Mouse (Mus musculus) liver, embryonic 16.5 days (tissue): ENCODE results near the gene Phrf1. TPM values are rescaled to one million over a fixed set of nuclear protein-coding genes. Genes with fewer than 3 reads are reported as not detected.

Experiments used
- ATAC-seq: fragments of 200-750 bp; cut with Nextera tagmentation; 2 replicates; pipeline ENCODE4 v1.8.0; 2017; ENCODE audit warnings: low read depth, mild to moderate bottlenecking, moderate number of reproducible peaks, moderate library complexity
- H3K27ac ChIP-seq: fragments of 300-500 bp; sonication (generic); 2 replicates; pipeline ENCODE4 v1.5.1; 2014; ENCODE audit warnings: mild to moderate bottlenecking, low read length
- H3K27me3 ChIP-seq: fragments of 300-500 bp; sonication (generic); 2 replicates; pipeline ENCODE4 v1.6.1; 2014; ENCODE audit warnings: low read depth, low read length, mixed read lengths; ENCODE audit not compliant: control insufficient read depth, insufficient read depth
- H3K36me3 ChIP-seq: fragments of 300-500 bp; sonication (generic); 2 replicates; pipeline ENCODE4 v1.6.1; 2014; ENCODE audit warnings: mild to moderate bottlenecking; ENCODE audit not compliant: control insufficient read depth, insufficient read depth
- H3K4me1 ChIP-seq: fragments of 300-500 bp; sonication (generic); 2 replicates; pipeline ENCODE4 v1.6.1; 2014; ENCODE audit warnings: low read depth, low read length, mixed read lengths; ENCODE audit not compliant: control insufficient read depth
- H3K4me2 ChIP-seq: fragments of 300-500 bp; sonication (generic); 2 replicates; pipeline ENCODE4 v1.6.1; 2014; ENCODE audit warnings: low read depth, low read length, mixed read lengths
- H3K4me3 ChIP-seq: fragments of 300-500 bp; sonication (generic); 2 replicates; pipeline ENCODE4 v1.5.1; 2014; ENCODE audit warnings: low read depth, mild to moderate bottlenecking, low read length
- H3K9ac ChIP-seq: fragments of 300-500 bp; sonication (generic); 2 replicates; pipeline ENCODE4 v1.6.1; 2014; ENCODE audit warnings: low read depth, low read length
- H3K9me3 ChIP-seq: fragments of 300-500 bp; sonication (generic); replicated peaks from 2 replicates; pipeline ENCODE4 v1.6.1; 2016; ENCODE audit warnings: low read length; ENCODE audit not compliant: control insufficient read depth
- WGBS: fragments of 180-500 bp; shearing (Covaris S2); extraction: QIAGEN DNeasy Blood & Tissue Kit; methylation state at CpG from one replicate; pipeline ENCODE4 v1.1.7; 2014; ENCODE audit not compliant: insufficient replicate concordance; 5-methylcytosine and 5-hydroxymethylcytosine counted together
- polyA plus RNA-seq: library from polyadenylated mRNA; unstranded; fragments of >200 nt; fragmentation: Nextera tagmentation; extraction: Ambion mirVana; gene quantifications from 2 replicates; pipeline ENCODE4 v1.2.1, GENCODE M21; 2015

Phrf1 gene
- polyA plus RNA-seq, 1 experiment from 2014 or later = 28.5 TPM

DNA sequence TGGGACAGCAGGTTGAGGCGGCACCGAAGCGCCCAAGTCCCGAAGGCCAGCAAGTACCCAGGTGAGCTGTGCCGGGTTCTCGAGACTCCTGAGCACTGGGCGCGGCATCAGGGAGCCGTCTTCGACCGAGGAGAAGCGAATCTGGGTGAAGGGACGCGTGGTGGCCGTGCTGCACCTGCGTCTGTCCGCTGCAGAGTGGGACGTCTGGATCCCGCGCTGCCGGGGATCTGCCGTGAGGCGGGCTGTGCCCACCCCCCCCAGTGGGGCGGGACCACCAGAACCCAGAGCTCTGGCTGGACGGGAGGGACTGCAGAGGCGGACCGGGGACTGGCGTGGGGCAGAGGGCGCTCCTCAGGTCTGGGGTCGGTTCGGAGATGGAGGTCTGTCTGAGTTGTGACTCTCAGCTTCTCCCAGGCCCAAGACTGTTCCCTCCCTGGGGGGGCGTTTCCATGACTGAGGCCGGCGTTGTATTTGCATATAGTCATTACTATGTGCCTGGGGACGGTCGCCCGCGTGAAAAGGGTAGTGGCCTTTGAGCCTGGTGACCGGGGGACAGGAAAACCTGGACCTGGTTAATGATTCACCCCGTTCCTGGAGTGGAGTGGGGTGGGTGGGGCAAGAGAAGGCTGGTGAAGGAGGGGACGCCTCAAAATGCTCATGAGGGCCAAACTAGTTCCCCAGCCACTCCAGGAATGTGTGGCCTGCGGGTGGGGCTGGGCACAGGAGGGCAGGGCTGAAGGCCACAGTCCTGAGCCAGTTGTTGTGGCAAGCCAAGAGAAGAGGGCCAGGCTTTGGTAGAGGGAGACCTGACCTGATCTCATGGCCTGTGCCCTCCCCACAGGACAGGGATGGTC is 12.5 kb upstream of the Phrf1 start:
- peak overlapping the region; percentile 80 for H3K4me3 ChIP-seq
- H3K4me1 ChIP-seq = peaks cover 73% of the 10 kb centered on the region
- peaks cover 2% of the 10 kb centered on the region; the same call in 1 of the 2 replicates for H3K36me3 ChIP-seq
- no peaks in the 10 kb centered on the region for H3K27me3 ChIP-seq
- H3K9ac ChIP-seq = peak overlapping the region; percentile 88
- ATAC-seq = peak; percentile 45
- H3K27ac ChIP-seq = peak overlapping the region; percentile 94
- H3K4me2 ChIP-seq = peak overlapping the region; percentile 100
- 1% methylated on average over 41 of the region's 42 CpGs for WGBS
- no peaks in the 10 kb centered on the region for H3K9me3 ChIP-seq

DNA sequence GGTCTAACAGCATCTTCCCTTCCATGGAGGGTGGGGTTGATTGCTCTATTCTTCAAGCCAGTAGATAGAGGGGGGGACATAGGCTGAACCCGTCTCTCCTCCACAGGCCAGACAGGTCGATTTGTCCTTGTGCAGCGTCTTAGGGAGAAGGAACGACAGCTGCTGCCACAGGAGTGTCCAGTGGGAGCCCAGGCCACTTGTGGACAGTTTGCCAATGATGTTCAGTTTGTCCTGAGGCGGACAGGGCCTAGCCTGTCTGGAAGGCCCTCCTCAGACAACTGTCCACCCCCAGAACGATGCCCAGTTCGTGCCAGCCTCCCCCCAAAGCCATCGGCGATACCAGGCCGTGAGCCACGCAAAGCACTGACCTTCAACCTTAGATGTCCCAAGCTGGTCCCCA is 11.7 kb upstream of the Phrf1 start:
- Histone ChIP-seq H3K4me2 (peak overlapping the region; percentile 100), H3K27ac (peak overlapping the region; percentile 94), H3K36me3 (peaks cover 2% of the 10 kb centered on the region; the same call in 1 of the 2 replicates), H3K27me3 (no peaks in the 10 kb centered on the region), H3K4me3 (peak overlapping the region; percentile 80), H3K9ac (peak overlapping the region; percentile 88), H3K9me3 (no peaks in the 10 kb centered on the region), H3K4me1 (peaks cover 76% of the 10 kb centered on the region)
- 83% methylated on average over 11 of the region's 11 CpGs for WGBS
- no peak for ATAC-seq

DNA sequence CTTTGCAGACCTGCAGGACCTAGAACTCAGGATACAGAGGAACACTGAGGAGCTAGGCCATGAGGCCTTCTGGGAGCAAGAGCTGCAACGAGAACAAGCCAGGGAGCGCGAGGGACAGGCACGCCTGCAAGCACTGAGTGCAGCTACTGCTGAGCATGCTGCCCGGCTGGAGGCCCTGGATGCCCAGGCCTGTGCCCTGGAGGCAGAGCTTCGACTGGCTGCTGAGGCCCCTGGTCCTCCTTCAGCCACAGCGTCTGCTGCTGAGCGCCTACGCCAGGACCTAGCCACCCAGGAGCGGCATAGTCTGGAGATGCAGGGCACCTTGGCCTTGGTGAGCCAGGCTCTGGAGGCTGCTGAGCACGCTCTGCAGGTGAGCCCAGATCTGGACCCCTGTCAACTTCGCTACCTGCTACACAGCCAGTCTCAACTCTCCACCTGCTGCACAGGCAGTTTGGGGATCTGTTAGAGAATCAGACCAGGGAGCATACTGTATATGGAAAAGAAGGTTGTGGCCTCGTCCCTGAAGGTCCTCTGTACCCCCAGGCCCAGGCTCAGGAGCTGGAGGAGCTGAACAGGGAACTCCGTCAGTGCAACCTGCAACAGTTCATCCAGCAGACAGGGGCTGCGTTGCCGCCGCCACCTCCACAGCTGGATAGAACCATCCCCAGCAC is 11.1 kb upstream of the Phrf1 start:
- no peaks in the 10 kb centered on the region for H3K9me3 ChIP-seq
- no peak for ATAC-seq
- peaks cover 2% of the 10 kb centered on the region; the same call in 1 of the 2 replicates for H3K36me3 ChIP-seq
- H3K4me2 ChIP-seq = peak overlapping the region; percentile 100
- WGBS = 87% methylated on average over 17 of the region's 17 CpGs
- H3K27ac ChIP-seq = peak overlapping the region; percentile 94
- H3K9ac ChIP-seq = peak overlapping the region; percentile 7; the same call in 1 of the 2 replicates
- no peaks in the 10 kb centered on the region for H3K27me3 ChIP-seq
- H3K4me3 ChIP-seq = peak overlapping the region; percentile 80
- peaks cover 78% of the 10 kb centered on the region for H3K4me1 ChIP-seq

- ATAC-seq = no peak
- no peak overlapping the region for H3K27ac ChIP-seq
- no peak overlapping the region for H3K9ac ChIP-seq
Measured at GRCm38 (mm10) chr7:141218141-141218540, 10.4 kb upstream of the Phrf1 start.

DNA sequence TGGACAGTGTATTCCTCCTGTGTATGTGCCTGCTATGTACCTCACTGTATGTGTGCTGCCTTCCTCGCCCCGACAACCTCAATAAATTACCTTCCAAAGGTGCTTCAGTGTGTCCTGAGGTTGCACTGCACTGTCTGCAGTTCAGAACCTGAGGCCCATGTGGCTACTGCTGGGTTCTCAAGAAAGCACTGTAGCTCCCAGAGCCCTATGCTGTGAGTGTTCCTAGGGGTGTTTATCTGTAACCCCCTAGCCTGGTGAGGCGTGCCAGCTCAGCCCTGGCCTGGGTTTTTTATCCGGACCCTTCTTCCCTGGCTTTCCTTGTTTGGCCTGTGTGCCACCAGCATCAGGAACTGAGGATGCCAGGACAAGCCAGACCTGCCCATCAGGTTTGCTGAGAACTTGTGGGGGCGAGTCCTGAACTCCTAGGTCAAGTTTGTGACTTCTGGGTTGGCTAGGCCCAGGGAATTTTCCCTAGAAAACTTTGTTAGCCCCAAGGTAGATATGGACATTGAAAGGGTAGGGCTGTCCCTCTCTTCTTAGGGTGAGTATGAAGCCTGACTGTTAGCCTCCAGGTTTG is 9.9 kb upstream of the Phrf1 start:
- Histone ChIP-seq H3K36me3 (peaks cover 2% of the 10 kb centered on the region; the same call in 1 of the 2 replicates), H3K27me3 (no peaks in the 10 kb centered on the region), H3K4me3 (no peak overlapping the region), H3K9ac (no peak overlapping the region), H3K4me2 (no peak overlapping the region), H3K9me3 (no peaks in the 10 kb centered on the region), H3K27ac (no peak overlapping the region; the same call in 1 of the 2 replicates), H3K4me1 (peaks cover 79% of the 10 kb centered on the region)
- 80% methylated on average over 5 of the region's 5 CpGs for WGBS
- ATAC-seq = no peak

More at GRCm38 (mm10) chr7:141218141-141218540, 10.4 kb upstream of the Phrf1 start:
- Histone ChIP-seq H3K36me3 (peaks cover 2% of the 10 kb centered on the region; the same call in 1 of the 2 replicates), H3K4me3 (no peak overlapping the region), H3K4me2 (no peak overlapping the region), H3K27me3 (no peaks in the 10 kb centered on the region), H3K4me1 (peaks cover 80% of the 10 kb centered on the region), H3K9me3 (no peaks in the 10 kb centered on the region)
- 86% methylated on average over 3 of the region's 3 CpGs for WGBS

DNA sequence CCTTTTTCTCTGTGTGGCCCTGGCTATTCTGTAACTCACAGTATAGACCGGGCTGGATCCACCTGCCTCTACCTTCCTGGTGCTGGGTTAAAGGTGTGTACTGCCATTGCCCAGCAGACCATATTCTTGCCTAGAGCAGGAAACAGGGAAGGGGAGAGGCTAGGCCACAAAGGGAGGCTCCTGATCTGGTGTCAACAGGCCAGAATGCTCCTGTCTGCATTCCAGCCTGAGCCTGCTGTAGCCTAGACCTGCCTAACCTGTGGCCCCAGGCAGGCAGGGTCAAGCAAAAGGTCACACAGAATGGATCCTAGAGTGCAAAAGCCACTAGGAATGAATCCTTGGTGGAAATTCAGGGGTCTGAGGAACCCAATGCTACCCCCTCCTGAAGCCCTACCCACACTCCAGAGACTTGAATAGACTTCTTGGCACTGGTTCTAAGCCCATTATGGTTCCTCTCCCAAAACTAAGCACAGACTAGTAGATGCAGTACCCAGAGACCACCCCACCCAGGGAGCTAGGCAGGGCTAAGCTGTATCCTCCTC is 9.0 kb upstream of the Phrf1 start:
- H3K4me3 ChIP-seq = no peak overlapping the region
- WGBS = 83% methylated on average over 1 of the region's 1 CpGs
- no peak overlapping the region for H3K4me2 ChIP-seq
- H3K27me3 ChIP-seq = no peaks in the 10 kb centered on the region
- H3K9me3 ChIP-seq = no peaks in the 10 kb centered on the region
- peaks cover 72% of the 10 kb centered on the region for H3K4me1 ChIP-seq
- peaks cover 2% of the 10 kb centered on the region; the same call in 1 of the 2 replicates for H3K36me3 ChIP-seq
- no peak for ATAC-seq
- peak overlapping the region; percentile 40 for H3K27ac ChIP-seq
- H3K9ac ChIP-seq = peak overlapping the region; percentile 39

DNA sequence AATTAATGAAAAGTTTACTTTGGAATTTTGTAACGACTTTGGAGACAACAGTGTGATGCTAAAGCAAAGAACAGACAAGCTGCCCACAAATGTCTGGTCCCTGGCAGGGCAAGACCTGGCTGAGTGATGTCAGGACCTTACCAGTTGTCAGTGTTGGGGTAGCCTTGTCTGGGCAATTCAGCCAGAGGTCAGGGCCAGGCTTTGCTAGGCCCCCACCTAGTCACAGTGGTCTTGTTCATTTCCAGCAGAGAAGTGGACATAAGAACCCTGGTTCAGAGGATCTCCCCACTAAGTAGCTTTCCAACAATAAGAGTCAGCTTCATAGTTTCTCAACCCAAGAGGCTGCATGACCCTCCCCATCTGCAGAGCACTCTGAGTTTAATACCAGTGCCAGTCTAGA is 8.2 kb upstream of the Phrf1 start:
- Histone ChIP-seq H3K9ac (peak overlapping the region; percentile 84), H3K4me2 (peak overlapping the region; percentile 97), H3K27me3 (no peaks in the 10 kb centered on the region), H3K9me3 (no peaks in the 10 kb centered on the region), H3K4me1 (peaks cover 64% of the 10 kb centered on the region), H3K36me3 (peaks cover 2% of the 10 kb centered on the region; the same call in 1 of the 2 replicates), H3K27ac (peak overlapping the region; percentile 81), H3K4me3 (peak overlapping the region; percentile 74; the same call in 1 of the 2 replicates)
- WGBS = 61% methylated on average over 1 of the region's 1 CpGs
- no peak for ATAC-seq

DNA sequence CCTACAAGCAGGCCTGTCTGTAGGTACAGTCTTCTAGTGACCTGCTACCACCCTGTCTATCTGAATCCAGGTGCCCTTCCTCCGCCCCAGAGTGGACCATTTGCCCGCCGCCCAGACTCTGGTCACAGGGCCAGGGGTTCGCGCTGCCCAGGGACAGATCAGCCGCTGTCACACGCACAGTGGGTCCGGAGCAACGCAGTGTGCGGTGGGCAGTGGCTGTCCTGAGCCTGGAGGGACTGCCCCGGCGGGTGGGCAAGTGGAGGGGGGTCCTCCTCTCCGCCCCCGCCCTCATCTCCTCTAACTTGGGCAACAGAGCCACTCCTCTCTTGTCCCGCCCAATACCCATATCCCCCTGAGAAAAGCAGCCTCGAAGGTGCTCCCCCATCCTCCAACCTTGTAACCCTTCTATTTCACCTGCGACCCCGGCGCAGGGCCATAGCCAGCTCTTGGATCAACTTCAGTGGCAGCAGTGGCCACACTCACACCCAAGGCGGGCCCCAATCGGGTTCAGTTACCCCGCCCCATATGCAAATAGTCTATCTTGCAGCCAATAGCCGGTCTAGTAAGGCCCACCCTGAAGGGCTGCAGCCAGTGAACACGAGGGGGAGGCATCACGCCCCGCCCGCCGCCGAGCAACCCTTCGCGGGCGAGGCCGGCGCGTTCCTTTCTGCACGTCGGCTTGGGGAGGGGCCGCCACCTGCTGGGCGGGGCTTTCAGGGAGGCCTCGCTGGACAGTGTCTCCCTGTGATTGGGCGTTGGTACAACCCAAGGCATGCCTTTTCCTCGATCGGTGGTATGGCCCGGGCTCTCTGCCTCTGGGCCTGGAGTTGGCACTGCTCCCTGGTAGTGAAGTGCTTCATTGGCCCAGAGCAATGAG is 7.1 kb upstream of the Phrf1 start:
- Histone ChIP-seq H3K27me3 (no peaks in the 10 kb centered on the region), H3K36me3 (peaks cover 2% of the 10 kb centered on the region; the same call in 1 of the 2 replicates), H3K4me1 (peaks cover 57% of the 10 kb centered on the region), H3K9ac (peak overlapping the region; percentile 84), H3K9me3 (no peaks in the 10 kb centered on the region), H3K4me2 (peak overlapping the region; percentile 97), H3K27ac (peak overlapping the region; percentile 81), H3K4me3 (peak overlapping the region; percentile 74)
- peak; percentile 97 for ATAC-seq
- 8% methylated on average over 44 of the region's 44 CpGs for WGBS
